Mouse (Mus musculus): ENCODE results near the gene Hnrnpa1. TPM values are rescaled to one million over a fixed set of nuclear protein-coding genes. Genes with fewer than 3 reads are reported as not detected.

Gene Hnrnpa1
- total RNA-seq (2017) = 1,831 and 1,833 TPM in 2 replicates

DNA sequence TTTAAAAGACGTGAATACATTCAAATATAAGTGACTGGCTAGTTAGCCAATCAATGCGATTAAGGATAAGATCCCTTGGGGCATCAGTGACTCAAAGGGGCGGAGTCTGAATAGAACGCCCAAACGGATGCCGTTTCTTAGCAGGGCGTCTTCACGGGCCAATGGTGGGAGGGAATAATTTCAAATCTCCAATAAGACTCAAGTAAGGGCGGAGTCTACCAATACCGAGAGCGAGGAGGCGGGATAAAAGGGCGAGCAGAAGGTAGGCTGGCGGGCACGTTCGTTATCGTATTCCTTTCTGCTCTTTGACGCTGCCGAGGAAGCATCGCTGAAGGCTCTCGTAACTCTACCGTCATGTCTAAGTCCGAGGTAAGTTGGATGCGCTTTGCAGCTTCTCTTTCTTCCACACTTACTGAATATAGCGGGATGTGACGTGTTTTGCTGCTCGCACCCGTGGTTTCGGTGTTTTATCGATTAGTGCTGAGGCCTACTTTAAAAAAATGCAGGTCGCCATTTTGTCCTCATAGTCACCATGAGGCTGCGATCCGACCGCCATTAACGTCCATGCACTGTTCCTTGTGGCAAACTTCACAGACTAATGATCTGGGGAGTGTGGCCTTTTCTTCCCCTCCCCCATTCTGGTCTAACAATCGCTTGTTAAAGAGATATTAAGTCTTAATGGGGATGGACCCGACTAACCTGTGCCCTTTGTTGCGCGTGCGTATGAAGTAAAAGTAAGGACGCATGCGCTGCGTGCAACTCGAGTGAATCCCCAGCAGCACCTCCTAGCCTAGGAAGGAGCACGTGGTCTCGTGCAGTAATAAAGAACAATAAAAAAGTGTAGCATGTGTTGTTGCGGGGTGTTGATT lies at the start of gene Hnrnpa1:
TSS of gene Hnrnpa1 (plus strand) at position 273 of the 869 bp plus-strand sequence.
- peak; percentile 74 for ATAC-seq (replicated peaks; ENCODE audit: low read depth, poor library complexity, severe bottlenecking)

DNA sequence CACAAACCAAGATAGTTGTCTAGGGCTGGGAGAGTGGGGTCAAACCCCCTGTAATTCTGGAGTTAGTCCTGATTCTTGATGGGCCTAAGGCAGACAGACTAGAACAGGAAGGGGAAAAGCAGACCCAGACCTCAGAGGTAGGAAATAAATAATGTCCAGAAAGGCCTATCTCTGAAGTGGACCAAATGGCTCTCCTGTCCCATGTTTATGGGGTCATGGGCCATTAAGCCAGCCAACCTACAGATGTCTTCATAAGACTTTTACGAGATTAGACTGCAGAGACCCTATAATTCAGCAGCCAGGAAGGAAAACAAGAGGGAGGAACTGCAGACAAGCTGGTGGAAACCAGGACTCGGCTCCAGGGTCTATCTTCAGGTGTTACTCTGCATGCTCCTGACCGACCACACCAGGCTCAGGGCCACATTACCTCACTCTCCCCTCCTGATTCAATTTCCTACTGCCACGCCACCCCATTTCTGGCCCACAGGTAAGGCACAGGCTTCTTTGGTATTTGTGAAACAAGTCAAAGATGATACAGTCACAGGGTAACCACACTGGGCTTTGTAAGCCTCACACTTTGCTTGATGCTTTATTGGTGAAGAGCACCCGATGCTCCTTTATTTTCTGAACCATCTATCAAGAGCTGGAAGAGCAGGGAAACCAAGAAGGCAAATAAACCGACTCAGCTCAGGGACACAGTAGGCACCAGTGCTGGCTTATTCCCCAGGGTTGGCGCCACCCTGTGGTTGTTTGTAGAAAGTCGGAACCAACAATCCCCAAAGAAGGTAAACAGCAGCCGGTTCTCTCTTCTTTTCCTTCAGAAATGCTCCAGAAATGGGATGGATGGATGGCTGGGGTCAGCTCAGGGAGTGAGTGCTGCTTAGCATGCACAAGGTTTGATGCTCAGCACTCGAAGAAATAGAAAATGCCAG lies 49.4 kb upstream of the Hnrnpa1 start:
- 0 out of 2 replicates have a peak, but pooled peaks have one; percentile 62 for ATAC-seq (replicated peaks; ENCODE audit: low read depth, poor library complexity, severe bottlenecking)

DNA sequence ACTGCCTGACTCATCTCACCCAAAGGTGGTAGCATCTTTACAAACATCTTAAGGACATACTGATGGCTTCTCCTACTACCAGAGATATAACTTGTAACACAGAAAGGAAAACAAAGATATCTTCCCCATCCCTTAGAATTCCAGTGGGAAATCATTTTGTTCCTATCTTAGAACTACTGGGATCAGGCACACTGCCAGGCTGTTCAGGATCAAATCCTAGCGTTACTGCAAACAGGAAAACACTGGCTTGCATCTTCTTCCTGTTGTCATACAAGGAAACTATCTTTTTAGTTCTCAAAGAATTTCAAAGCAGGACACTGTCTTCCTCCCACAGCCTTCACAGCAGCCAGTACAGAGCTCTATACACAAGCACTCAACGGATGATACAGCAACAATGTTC lies 46.6 kb upstream of the Hnrnpa1 start:
- no peak for ATAC-seq (replicated peaks; ENCODE audit: low read depth, poor library complexity, severe bottlenecking)

DNA sequence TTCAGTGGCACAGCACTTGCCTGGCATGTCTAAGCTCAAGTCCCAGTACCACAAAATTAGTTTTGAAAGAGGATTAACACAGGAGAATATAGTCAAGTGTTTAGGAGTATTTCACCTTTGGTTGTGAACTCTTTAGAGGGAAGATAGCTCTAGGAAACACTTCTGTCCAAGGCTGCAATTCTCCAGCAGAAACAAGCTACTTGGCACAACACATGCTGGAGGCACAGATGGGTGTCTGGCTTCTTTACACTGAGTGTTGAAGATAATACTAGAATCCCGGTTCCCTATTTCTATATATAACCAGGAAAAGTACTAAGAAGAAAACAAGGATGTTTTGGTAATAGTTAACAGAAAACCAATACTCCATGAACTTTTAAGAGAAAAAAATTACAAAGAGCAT lies 43.4 kb upstream of the Hnrnpa1 start:
- no peak for ATAC-seq (replicated peaks; ENCODE audit: low read depth, poor library complexity, severe bottlenecking)

DNA sequence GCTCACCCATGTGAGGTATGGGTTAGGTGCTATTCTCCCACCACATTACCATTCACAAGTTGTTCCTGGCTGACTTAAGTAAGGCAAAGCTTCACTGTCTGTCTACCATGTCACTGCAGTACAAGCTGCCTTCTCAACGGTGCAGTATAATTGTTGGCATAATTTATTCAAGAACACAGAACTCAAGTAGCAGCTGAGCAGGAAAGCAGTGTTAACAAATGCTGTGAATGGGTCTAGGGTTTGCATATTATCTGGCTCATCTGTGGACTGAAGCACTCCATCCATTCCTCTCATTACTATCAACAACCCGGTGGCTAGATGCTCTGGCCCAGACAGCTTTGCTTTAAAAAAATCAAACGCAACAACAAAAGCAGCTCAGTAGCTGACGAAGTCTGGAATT lies 42.4 kb upstream of the Hnrnpa1 start:
- ATAC-seq (replicated peaks; ENCODE audit: low read depth, poor library complexity, severe bottlenecking) = no peak

DNA sequence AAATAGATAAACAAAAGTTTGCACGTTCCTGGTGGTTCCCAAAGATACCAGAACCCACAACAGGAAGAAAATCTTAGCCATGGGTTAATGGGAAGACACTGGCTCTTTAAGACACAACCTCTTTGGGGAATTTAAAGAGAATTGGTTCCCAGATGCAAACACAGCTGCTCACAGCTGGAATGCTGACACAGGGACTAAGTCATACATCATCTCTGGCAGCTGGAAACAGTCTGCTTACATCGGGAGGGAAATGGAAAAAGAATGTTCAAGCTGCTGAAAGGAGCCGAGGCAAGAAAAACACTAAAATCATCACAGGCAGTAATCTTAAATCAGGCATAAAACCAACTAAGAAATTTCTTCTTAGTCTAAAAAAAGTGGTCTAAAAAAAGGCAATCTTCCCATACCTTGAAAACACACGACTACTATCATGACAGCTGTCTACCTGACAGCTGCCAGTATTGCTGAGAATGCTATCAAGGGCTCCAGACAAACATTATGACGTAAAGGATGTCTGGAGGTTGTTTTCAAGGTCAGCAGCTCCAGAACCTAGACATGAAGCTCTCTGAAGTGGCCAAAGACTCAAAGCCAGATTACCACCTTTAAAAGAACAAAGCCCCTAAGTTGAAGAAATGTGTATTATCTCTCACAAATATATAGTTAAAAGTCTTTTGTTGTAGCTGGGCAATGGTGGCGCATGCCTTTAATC lies 38.0 kb upstream of the Hnrnpa1 start:
- no peak for ATAC-seq (replicated peaks; ENCODE audit: low read depth, poor library complexity, severe bottlenecking)

DNA sequence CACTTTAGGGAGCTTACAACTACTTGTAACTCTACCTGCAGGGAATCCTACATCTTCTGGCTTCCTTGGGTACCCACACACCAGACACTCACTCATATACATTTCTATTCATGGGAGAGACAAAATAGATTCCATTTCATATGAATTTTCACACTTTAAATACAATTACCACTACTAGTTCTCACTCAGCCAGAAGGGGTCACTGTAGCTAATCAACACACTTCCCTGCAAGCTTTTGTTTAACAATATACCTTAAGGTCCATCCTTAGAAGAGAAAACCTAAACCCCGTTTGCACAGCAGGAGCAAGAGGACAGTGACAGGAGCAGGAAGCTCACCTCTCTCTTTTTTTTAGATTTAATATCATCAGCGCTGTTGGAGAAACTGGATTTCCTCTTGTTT lies 35.1 kb upstream of the Hnrnpa1 start:
- no peak for ATAC-seq (replicated peaks; ENCODE audit: low read depth, poor library complexity, severe bottlenecking)

DNA sequence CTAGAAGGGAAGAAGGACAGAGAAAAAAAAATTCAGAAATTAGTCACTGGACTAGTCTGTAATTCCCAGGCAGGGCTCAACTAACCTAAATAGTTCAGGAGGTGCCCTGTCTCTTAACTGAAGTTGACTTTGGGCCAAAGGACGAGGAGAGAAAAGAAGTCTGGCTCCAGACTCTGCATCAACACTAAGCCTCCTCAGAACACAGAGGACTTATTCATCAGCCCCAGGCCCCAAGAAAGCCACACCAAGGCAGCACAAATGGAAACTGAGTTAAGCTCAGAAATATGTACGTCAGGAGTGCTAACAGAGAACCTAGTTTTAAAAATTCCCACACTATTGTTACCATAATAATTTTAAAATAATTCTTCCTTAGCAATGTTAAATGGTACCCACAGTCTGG lies 26.1 kb upstream of the Hnrnpa1 start:
- ATAC-seq (replicated peaks; ENCODE audit: low read depth, poor library complexity, severe bottlenecking) = no peak

DNA sequence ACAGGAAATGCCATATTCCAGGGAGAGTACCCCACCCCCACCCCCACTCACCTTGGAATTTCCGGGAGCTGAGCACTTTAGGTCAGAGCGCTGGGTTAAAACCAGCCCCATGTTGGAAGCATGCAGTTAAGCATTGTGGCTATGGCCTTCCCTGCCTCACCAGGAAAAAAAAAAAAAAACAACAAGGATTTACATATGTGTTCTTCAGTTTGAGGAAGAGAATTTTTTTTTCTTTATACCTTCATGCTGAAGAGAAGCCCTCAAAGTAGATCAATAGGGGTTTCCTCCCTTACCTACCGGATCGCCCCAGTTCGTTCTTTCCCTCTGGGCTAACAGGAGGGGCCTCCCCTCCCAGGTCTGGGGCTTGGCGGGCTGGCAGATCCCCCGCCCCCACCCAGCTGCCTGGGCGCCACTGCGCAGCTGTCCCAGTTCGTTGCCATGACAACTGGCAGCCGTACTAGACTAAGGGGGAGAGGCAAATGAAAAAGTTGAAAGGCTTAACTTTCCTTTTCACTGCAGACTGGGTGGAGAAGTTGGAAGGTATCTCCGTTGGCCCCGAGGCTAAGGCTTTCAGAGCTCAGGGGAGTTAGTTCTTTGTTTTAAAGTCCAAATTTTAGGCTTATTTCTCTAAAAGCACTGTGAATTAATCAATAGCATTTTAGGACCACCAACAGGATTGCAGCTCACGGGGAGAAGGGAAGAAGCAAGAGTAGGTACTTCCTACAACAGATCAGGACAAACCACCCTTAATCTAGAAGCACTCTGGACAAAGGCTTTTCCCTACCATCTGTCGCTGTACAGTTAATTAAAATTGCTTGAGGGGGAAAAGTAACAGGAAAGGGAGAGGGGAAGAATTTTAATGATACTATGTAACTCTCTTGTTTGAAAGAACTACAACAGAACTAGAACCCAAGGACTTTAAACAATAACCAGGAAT lies 25.0 kb upstream of the Hnrnpa1 start:
- ATAC-seq (replicated peaks; ENCODE audit: low read depth, poor library complexity, severe bottlenecking) = peak; percentile 91

DNA sequence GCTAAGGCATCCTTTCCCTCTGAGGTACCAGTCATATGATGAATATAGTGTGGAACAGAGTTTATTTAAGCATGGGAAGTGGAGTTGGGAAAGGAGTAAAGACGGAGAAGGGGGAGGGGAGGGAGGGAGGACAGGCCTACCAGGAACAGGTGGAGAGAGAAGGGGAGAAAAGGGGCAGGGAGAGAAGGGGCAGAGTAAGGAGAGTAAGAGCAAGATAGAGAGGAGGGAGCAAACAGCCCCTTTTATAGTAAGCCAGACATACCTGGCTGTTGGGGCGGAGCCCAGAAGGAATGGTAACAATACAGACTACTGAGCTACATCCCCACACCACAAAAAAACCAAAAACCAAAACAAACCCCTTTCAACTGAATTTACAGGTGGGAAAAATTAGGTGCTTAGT lies 24.2 kb upstream of the Hnrnpa1 start:
- ATAC-seq (replicated peaks; ENCODE audit: low read depth, poor library complexity, severe bottlenecking) = no peak

DNA sequence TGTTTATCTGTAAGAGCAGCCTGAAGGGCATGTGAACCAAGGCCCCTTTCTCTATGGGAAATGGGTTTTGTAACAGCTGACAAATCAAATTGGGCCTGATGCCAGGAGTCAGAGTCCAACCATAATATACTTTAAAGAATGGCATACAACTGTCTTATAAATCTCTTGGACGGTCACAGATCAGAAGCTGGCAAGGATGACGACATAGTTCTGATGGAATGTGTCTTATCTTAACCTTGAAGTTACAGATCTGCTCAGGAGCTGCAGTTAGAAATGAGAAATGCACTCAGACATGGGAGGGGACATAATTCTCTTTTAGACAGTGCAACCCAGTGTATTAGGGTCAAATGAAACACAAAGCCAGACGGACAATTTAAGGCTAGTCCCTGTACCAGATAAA lies 19.4 kb upstream of the Hnrnpa1 start:
- ATAC-seq (replicated peaks; ENCODE audit: low read depth, poor library complexity, severe bottlenecking) = no peak

DNA sequence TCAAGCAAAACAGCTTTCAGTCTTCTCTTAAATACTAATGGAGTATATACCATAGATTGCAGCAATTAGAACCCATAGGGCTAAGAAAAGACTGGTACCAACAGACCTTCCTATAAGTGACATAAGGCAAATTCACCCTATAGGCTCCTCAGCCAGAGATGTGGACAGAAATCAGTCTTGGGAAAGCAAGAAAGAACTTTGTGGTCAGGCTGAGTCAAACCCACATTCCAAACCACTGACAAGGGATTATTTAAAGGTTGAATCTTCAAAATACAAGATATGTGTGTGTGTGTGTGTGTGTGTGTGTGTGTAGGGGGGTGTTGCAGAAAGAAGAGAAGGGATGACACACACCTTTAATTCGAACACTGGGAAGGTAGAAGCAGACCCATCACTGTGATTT lies 18.8 kb upstream of the Hnrnpa1 start:
- ATAC-seq (replicated peaks; ENCODE audit: low read depth, poor library complexity, severe bottlenecking) = 0 out of 2 replicates have a peak, but pooled peaks have one; percentile 18

DNA sequence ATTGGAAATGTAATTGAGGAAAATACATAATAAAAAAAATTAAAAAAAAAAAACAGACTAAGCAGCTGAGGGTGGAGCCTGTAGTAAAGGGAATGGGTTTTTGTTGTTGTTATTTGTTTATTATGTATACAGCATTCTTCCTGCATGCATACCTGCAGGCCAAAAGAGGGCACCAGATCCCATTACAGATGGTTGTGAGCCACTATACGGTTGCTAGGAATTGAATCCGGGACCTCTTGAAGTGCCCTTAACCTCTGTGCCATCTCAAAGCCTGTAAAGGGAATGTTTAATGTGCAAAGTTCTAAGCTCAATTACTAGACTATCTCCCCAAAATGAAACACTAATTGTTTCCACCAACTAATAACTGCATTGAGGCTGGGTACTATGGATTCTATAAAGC lies 16.1 kb upstream of the Hnrnpa1 start:
- ATAC-seq (replicated peaks; ENCODE audit: low read depth, poor library complexity, severe bottlenecking) = no peak

DNA sequence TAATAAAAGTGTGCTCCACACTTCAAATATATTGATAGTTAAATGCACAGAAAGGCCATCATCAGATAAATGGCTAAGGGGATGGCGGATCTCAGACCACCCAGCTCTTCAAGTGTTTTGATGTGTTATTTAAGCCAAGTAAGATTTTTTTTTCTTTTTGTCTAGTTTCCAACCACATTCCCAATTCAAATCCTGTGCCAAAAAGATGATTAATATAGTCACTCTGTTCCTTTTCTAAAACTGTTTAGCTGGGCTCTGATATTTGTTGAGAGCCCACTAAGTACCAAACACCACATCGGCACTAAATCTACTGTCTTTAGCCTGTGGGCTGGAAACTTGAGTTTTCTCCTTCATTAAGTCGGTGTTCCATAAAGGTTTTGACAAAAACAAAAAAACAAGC lies 13.2 kb upstream of the Hnrnpa1 start:
- no peak for ATAC-seq (replicated peaks; ENCODE audit: low read depth, poor library complexity, severe bottlenecking)

DNA sequence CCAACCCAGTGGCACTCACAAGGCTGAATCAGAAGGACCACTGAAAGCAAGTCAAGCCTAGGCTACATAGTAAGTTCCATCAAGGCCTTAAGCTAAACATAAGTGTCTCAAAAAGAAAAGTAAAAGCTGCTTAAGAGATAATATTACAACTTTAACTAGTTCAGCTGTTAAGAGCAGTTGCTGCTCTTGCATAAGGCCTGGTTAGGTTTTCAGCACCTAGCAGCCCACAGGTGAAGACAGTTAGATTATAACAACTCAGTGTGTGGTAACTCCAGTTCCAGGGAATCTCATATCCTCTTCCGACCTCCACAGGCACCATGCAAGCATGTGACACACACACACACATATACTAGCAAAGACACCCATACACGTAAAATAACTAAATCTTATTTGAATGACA lies 12.7 kb upstream of the Hnrnpa1 start:
- ATAC-seq (replicated peaks; ENCODE audit: low read depth, poor library complexity, severe bottlenecking) = no peak

DNA sequence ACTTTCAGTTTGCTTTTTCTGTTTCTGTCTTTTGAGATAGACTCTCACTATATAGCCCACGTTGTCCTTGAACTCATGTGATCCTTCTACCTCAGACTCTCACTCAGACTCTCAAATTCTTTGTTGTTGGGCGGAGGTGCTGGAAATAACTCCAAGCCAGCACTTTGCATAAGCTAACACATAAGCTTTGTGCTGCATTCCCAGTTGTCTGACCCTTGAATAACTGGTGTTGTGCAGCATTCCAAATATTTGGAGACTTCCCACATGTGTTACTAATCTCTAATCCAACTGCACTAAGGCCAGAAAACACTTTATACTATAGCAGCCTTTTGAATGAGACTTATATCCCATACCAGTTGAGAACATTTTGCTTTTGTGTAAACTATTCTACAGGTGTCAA lies 11.3 kb upstream of the Hnrnpa1 start:
- no peak for ATAC-seq (replicated peaks; ENCODE audit: low read depth, poor library complexity, severe bottlenecking)

DNA sequence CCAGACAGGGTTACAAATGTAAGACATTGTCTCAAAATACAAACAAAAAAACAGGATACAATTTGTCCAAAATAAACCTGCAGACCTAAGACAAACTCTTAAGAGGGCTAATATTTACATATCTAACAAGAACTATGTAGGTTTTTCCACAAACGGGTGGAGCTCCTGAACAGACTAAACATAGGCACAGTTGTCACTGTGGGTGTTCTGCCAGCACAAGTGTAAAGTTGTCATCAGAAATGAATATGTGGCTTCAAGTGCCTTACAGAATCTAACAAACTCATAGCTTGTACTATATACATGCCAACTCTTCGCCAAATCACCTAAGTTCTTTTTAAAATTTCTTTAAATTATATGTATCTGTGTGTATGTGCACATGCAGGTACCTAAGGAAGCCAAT lies 7.1 kb upstream of the Hnrnpa1 start:
- ATAC-seq (replicated peaks; ENCODE audit: low read depth, poor library complexity, severe bottlenecking) = no peak

DNA sequence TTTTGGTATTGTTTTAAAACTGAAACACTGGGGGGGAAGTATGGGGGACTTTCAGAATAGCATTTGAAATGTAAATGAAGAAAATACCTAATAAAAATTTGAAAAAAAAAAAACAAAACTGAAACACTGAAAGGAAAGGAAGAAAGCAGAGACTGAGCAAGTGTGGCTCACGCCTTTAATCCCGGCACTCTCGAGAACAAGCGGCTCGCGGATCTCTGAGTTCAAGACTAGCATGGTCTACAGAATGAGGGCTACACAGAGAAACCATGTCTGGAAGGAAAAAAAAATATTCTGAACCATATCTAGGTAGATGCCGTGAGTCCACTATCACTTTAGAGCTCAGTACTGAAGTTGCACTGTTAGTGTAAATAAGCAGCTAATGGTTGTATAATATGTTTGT lies 2.9 kb upstream of the Hnrnpa1 start:
- no peak for ATAC-seq (replicated peaks; ENCODE audit: low read depth, poor library complexity, severe bottlenecking)

DNA sequence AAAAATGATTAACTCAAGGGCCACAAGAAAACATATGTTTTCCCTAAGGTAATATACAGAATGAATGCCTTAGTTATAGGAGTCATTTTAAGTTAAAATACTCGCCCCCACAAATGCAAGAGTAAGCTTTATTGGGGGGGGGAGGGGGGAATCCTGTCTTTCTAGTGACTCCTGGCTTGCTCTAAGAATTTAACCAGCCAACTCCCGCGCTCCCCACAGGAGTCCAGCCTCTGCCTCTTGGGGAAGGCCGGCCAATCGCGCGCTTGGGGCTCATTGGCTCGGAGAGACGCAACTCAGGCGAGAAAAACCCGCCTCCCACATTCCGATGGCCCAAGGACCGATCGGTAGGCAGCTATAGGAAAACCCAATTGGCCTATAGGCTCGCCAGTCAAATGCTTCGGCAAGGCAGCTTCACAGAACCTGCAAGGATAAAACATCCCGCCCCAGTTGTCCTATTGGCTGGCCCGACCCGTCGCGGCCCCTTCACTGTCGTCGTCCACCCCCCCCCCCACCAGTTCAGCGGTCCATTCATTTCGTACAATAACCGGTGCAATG lies 1.0 kb upstream of the Hnrnpa1 start:
- ATAC-seq (replicated peaks; ENCODE audit: low read depth, poor library complexity, severe bottlenecking) = peak; percentile 75

Data from common myeloid progenitor, adult 5-6 weeks (primary cell).